Mouse (Mus musculus): Measurements from ENCODE around the gene Gm10322.

DNA sequence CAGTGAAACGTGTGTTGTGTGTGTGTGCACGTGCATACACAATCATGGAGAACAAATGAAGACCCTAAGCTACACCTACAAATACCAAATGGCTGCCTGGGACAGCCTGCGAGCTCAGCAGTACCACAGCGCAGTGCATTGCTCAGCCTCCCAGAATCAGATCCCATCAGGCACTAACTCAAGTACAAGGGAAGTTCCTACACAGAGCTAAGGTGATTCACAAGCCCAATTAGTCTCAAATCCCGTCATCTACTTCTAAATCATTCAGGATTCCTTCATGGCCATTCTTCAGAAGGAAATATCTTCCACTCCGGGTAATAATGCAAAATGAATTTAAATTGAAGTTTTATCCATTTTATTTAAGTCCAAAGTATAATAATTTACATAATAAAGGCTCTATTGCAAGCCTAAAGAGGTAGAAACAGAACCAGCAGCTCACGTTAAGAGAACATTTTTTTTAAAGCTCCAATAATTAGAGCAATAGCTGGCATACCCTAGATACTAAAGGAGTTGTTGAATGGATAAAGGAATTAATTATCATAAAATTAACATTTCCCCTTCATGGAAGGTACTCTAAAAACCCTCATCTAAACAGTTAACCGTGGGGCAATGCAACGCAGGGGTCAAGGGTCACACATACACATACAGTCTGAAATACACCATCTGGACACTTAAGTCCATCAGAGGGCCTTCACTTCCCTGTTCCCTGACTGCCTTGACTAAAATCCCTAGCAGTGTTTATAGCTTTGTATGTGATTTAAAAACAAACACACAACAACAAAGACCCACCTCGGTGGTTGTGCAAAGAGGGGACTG, 47.0 kb upstream of the Gm10322 start:
- TF ChIP-seq POLR2A (IDR thresholded peaks at IDR 0.05; ENCODE audit: borderline replicate concordance, extremely low read depth, low read depth, low read length) (no peak), CTCF (IDR thresholded peaks at IDR 0.05; ENCODE audit: insufficient read depth, low read length) (no peak)

Data from lung, adult 2 months (tissue).